Mouse (Mus musculus): ENCODE data around the gene Enho. TPM values are rescaled to one million over a fixed set of nuclear protein-coding genes. Genes with fewer than 3 reads are reported as not detected.
"Not testable (repeated sequence)": the region's sequence is repeated elsewhere in the genome, so short reads cannot be mapped to it uniquely, and the experiment has no call there.

The Enho gene
- polyA plus RNA-seq (2014; fragmentation: Nextera tagmentation; extraction: Ambion mirVana): 64.7 and 73.9 TPM in 2 replicates

- Histone ChIP-seq H3K27ac (ENCODE audit: low read depth, low read length) (peak within 1 kb of the TSS; percentile 91), H3K36me3 (ENCODE audit: control insufficient read depth, insufficient read depth, low read length) (peaks cover 3% of the 10 kb centered on the region; the same call in 1 of the 2 replicates), H3K9me3 (replicated peaks; ENCODE audit: control insufficient read depth, low read length) (no peaks in the 10 kb centered on the region), H3K27me3 (replicated peaks; ENCODE audit: control insufficient read depth, insufficient read depth, low read length) (no peaks in the 10 kb centered on the region), H3K9ac (ENCODE audit: low read length) (peak within 1 kb of the TSS; percentile 98), H3K4me3 (ENCODE audit: low read depth, low read length) (peak within 1 kb of the TSS; percentile 72), H3K4me1 (ENCODE audit: control insufficient read depth, insufficient read depth, low read length) (peaks cover 13% of the 10 kb centered on the region), H3K4me2 (ENCODE audit: low read length) (peak within 1 kb of the TSS; percentile 62)
- peak; percentile 95 for ATAC-seq
- WGBS: under 1% methylated on average over 57 of the region's 74 CpGs
- DNase-seq (ENCODE audit: low spot score): peak; percentile 96
Observed at GRCm38 (mm10) chr4:41639913-41640507, at the start of gene Enho. TSS of gene Enho (minus strand) at chr4:41640324.

- H3K9me3 ChIP-seq (replicated peaks; ENCODE audit: control insufficient read depth, low read length); H3K9ac ChIP-seq (ENCODE audit: low read length); H3K4me1 ChIP-seq (ENCODE audit: control insufficient read depth, insufficient read depth, low read length); H3K27me3 ChIP-seq (replicated peaks; ENCODE audit: control insufficient read depth, insufficient read depth, low read length); H3K4me2 ChIP-seq (ENCODE audit: low read length); H3K36me3 ChIP-seq (ENCODE audit: control insufficient read depth, insufficient read depth, low read length); H3K27ac ChIP-seq (ENCODE audit: low read depth, low read length); ATAC-seq; H3K4me3 ChIP-seq (ENCODE audit: low read depth, low read length): not testable (repeated sequence)
- DNase-seq (ENCODE audit: low spot score): peak; percentile 47
- 24% methylated on average over 1 of the region's 1 CpGs for WGBS
Observed at GRCm38 (mm10) chr4:41688562-41688961, 48.4 kb upstream of the Enho start.

GRCm38 (mm10) chr4:41685882-41686492 lies 45.9 kb upstream of the Enho start:
- peak; percentile 55 for DNase-seq (ENCODE audit: low spot score)
- ATAC-seq: not testable (repeated sequence)

GRCm38 (mm10) chr4:41684931-41685453 lies 44.9 kb upstream of the Enho start:
- 0% methylated on average over 12 of the region's 14 CpGs for WGBS
- ATAC-seq: peak; percentile 19; the same call in 1 of the 2 replicates
- peaks cover 21% of the 10 kb centered on the region for H3K4me1 ChIP-seq (ENCODE audit: control insufficient read depth, insufficient read depth, low read length)

More at GRCm38 (mm10) chr4:41685882-41686492, 45.9 kb upstream of the Enho start:
- H3K4me3 ChIP-seq (ENCODE audit: low read depth, low read length); H3K36me3 ChIP-seq (ENCODE audit: control insufficient read depth, insufficient read depth, low read length); H3K4me2 ChIP-seq (ENCODE audit: low read length); H3K9ac ChIP-seq (ENCODE audit: low read length); H3K9me3 ChIP-seq (replicated peaks; ENCODE audit: control insufficient read depth, low read length); H3K27me3 ChIP-seq (replicated peaks; ENCODE audit: control insufficient read depth, insufficient read depth, low read length): not testable (repeated sequence)
- Histone ChIP-seq H3K4me1 (ENCODE audit: control insufficient read depth, insufficient read depth, low read length) (peaks cover 13% of the 10 kb centered on the region), H3K27ac (ENCODE audit: low read depth, low read length) (peak overlapping the region; percentile 33; the same call in 1 of the 2 replicates)
- 3% methylated on average over 9 of the region's 10 CpGs for WGBS

GRCm38 (mm10) chr4:41684131-41684930 lies 44.2 kb upstream of the Enho start:
- Histone ChIP-seq H3K4me2 (ENCODE audit: low read length) (peak overlapping the region; percentile 32), H3K4me1 (ENCODE audit: control insufficient read depth, insufficient read depth, low read length) (peaks cover 28% of the 10 kb centered on the region), H3K27ac (ENCODE audit: low read depth, low read length) (peak overlapping the region; percentile 83)
- H3K27me3 ChIP-seq (replicated peaks; ENCODE audit: control insufficient read depth, insufficient read depth, low read length); H3K9me3 ChIP-seq (replicated peaks; ENCODE audit: control insufficient read depth, low read length); DNase-seq (ENCODE audit: low spot score); H3K4me3 ChIP-seq (ENCODE audit: low read depth, low read length); H3K9ac ChIP-seq (ENCODE audit: low read length); H3K36me3 ChIP-seq (ENCODE audit: control insufficient read depth, insufficient read depth, low read length): not testable (repeated sequence)
- peak; percentile 35 for ATAC-seq
- WGBS: 2% methylated on average over 21 of the region's 27 CpGs

More at GRCm38 (mm10) chr4:41684931-41685453, 44.9 kb upstream of the Enho start:
- peak; percentile 76 for DNase-seq (ENCODE audit: low spot score)
- H3K4me2 ChIP-seq (ENCODE audit: low read length); H3K4me3 ChIP-seq (ENCODE audit: low read depth, low read length); H3K36me3 ChIP-seq (ENCODE audit: control insufficient read depth, insufficient read depth, low read length); H3K9me3 ChIP-seq (replicated peaks; ENCODE audit: control insufficient read depth, low read length); H3K9ac ChIP-seq (ENCODE audit: low read length); H3K27me3 ChIP-seq (replicated peaks; ENCODE audit: control insufficient read depth, insufficient read depth, low read length): not testable (repeated sequence)
- H3K27ac ChIP-seq (ENCODE audit: low read depth, low read length): peak overlapping the region; percentile 83; the same call in 1 of the 2 replicates

GRCm38 (mm10) chr4:41683303-41683702 lies 43.2 kb upstream of the Enho start:
- not testable (repeated sequence) for H3K9ac ChIP-seq (ENCODE audit: low read length)

GRCm38 (mm10) chr4:41682789-41683188 lies 42.7 kb upstream of the Enho start:
- DNase-seq (ENCODE audit: low spot score): no peak
- H3K9me3 ChIP-seq (replicated peaks; ENCODE audit: control insufficient read depth, low read length): no peaks in the 10 kb centered on the region
- H3K36me3 ChIP-seq (ENCODE audit: control insufficient read depth, insufficient read depth, low read length): 0 out of 2 replicates have a peak, but pooled peaks cover 7% of the 10 kb centered on the region
- peak overlapping the region; percentile 40; the same call in 1 of the 2 replicates for H3K9ac ChIP-seq (ENCODE audit: low read length)
- no peak overlapping the region for H3K4me3 ChIP-seq (ENCODE audit: low read depth, low read length)
- peaks cover 43% of the 10 kb centered on the region for H3K4me1 ChIP-seq (ENCODE audit: control insufficient read depth, insufficient read depth, low read length)
- no peaks in the 10 kb centered on the region for H3K27me3 ChIP-seq (replicated peaks; ENCODE audit: control insufficient read depth, insufficient read depth, low read length)
- peak overlapping the region; percentile 28 for H3K4me2 ChIP-seq (ENCODE audit: low read length)
- ATAC-seq: no peak
- H3K27ac ChIP-seq (ENCODE audit: low read depth, low read length): peak overlapping the region; percentile 75
- WGBS: 23% methylated on average over 6 of the region's 6 CpGs

More at GRCm38 (mm10) chr4:41683303-41683702, 43.2 kb upstream of the Enho start:
- H3K27me3 ChIP-seq (replicated peaks; ENCODE audit: control insufficient read depth, insufficient read depth, low read length); H3K27ac ChIP-seq (ENCODE audit: low read depth, low read length); H3K4me3 ChIP-seq (ENCODE audit: low read depth, low read length); DNase-seq (ENCODE audit: low spot score); H3K36me3 ChIP-seq (ENCODE audit: control insufficient read depth, insufficient read depth, low read length); H3K9me3 ChIP-seq (replicated peaks; ENCODE audit: control insufficient read depth, low read length): not testable (repeated sequence)
- peak; percentile 38 for ATAC-seq
- WGBS: under 1% methylated on average over 18 of the region's 27 CpGs
- H3K4me2 ChIP-seq (ENCODE audit: low read length): 0 out of 2 replicates have a peak overlapping the region, but pooled peaks have one; percentile 32
- peaks cover 38% of the 10 kb centered on the region for H3K4me1 ChIP-seq (ENCODE audit: control insufficient read depth, insufficient read depth, low read length)

- ATAC-seq: peak; percentile 32; the same call in 1 of the 2 replicates
- no peak overlapping the region for H3K9ac ChIP-seq (ENCODE audit: low read length)
- H3K9me3 ChIP-seq (replicated peaks; ENCODE audit: control insufficient read depth, low read length): no peaks in the 10 kb centered on the region
- H3K27me3 ChIP-seq (replicated peaks; ENCODE audit: control insufficient read depth, insufficient read depth, low read length): no peaks in the 10 kb centered on the region
- DNase-seq (ENCODE audit: low spot score): peak; percentile 78
- WGBS: 55% methylated on average over 10 of the region's 10 CpGs
- H3K4me1 ChIP-seq (ENCODE audit: control insufficient read depth, insufficient read depth, low read length): peaks cover 51% of the 10 kb centered on the region
- H3K4me3 ChIP-seq (ENCODE audit: low read depth, low read length): no peak overlapping the region
- H3K4me2 ChIP-seq (ENCODE audit: low read length): peak overlapping the region; percentile 5; the same call in 1 of the 2 replicates
- H3K27ac ChIP-seq (ENCODE audit: low read depth, low read length): peak overlapping the region; percentile 75
- 0 out of 2 replicates have a peak, but pooled peaks cover 7% of the 10 kb centered on the region for H3K36me3 ChIP-seq (ENCODE audit: control insufficient read depth, insufficient read depth, low read length)
Observed at GRCm38 (mm10) chr4:41681947-41682346, 41.8 kb upstream of the Enho start.

Measured in forebrain, embryonic 14.5 days (tissue).